Mouse (Mus musculus) right cerebral cortex, adult 2 months (tissue): ENCODE results near the gene Itga6.

Source experiments
- DNase-seq, 2 experiments: peaks; one replicate each; pipeline ENCODE4 v3.0.0; 2021 to 2022; ENCODE audit warnings: low spot score in 2 of 2

The Itga6 gene

GRCm38 (mm10) chr2:71801691-71802090 is 56.3 kb downstream of the Itga6 start:
- no peak for DNase-seq

GRCm38 (mm10) chr2:71802131-71802530 is 56.7 kb downstream of the Itga6 start:
- no peak for DNase-seq

- DNase-seq, result no peak
These were observed 59.7 kb downstream of the Itga6 start for GRCm38 (mm10) chr2:71805120-71805519.

- no peak for DNase-seq
These were observed 60.5 kb downstream of the Itga6 start for GRCm38 (mm10) chr2:71805611-71806567.

GRCm38 (mm10) chr2:71809289-71809860 is 64.0 kb downstream of the Itga6 start:
- no peak for DNase-seq

GRCm38 (mm10) chr2:71810010-71810409 is 64.6 kb downstream of the Itga6 start:
- no peak for DNase-seq

GRCm38 (mm10) chr2:71810906-71811305 is 65.5 kb downstream of the Itga6 start:
- no peak for DNase-seq

GRCm38 (mm10) chr2:71812221-71813021 is 67.0 kb downstream of the Itga6 start:
- peak; percentile 93 to 97 for DNase-seq

- no peak for DNase-seq
These were observed 67.6 kb downstream of the Itga6 start for GRCm38 (mm10) chr2:71813022-71813358.

- no peak for DNase-seq
These were observed 68.0 kb downstream of the Itga6 start for GRCm38 (mm10) chr2:71813371-71813770.

GRCm38 (mm10) chr2:71814016-71814415 is 68.6 kb downstream of the Itga6 start:
- DNase-seq, result no peak

GRCm38 (mm10) chr2:71815279-71815678 is 69.9 kb downstream of the Itga6 start:
- DNase-seq, result no peak

- peak in 1 of 2 experiments; percentile 24 for DNase-seq
These were observed 71.1 kb downstream of the Itga6 start for GRCm38 (mm10) chr2:71816391-71817041.

GRCm38 (mm10) chr2:71824146-71824545 is 78.7 kb downstream of the Itga6 start:
- no peak for DNase-seq

- DNase-seq, result no peak
These were observed 82.3 kb downstream of the Itga6 start for GRCm38 (mm10) chr2:71827711-71828110.

- no peak for DNase-seq
These were observed 83.5 kb downstream of the Itga6 start for GRCm38 (mm10) chr2:71828928-71829327.

GRCm38 (mm10) chr2:71833626-71834025 is 88.2 kb downstream of the Itga6 start:
- no peak for DNase-seq

- no peak for DNase-seq
These were observed 89.0 kb downstream of the Itga6 start for GRCm38 (mm10) chr2:71834371-71834770.

- DNase-seq, result no peak
These were observed 90.1 kb downstream of the Itga6 start for GRCm38 (mm10) chr2:71835556-71835955.

- no peak for DNase-seq
These were observed 90.8 kb downstream of the Itga6 start for GRCm38 (mm10) chr2:71836232-71836631.

GRCm38 (mm10) chr2:71837261-71837660 is 91.8 kb downstream of the Itga6 start:
- DNase-seq, result no peak

GRCm38 (mm10) chr2:71837791-71838190 is 92.4 kb downstream of the Itga6 start:
- peak; percentile 75 to 83 for DNase-seq
